Mouse (Mus musculus) C2C12 (cell line): ENCODE results near the gene Cpne8. TPM values are rescaled to one million over a fixed set of nuclear protein-coding genes. Genes with fewer than 3 reads are reported as not detected.

Source experiments
- H3K27me3 ChIP-seq: one replicate; pipeline ENCODE4 v1.6.1; 2011; ENCODE audit not compliant: control insufficient read depth, insufficient read depth, insufficient read length
- H3K36me3 ChIP-seq: one replicate; pipeline ENCODE4 v1.6.1; 2011; ENCODE audit not compliant: control insufficient read depth, insufficient read depth
- H3K4me3 ChIP-seq: one replicate; pipeline ENCODE4 v1.5.1; 2011; ENCODE audit warnings: mild to moderate bottlenecking, control low read depth; ENCODE audit not compliant: poor library complexity, insufficient read depth, severe bottlenecking
- H3K79me2 ChIP-seq: one replicate; pipeline ENCODE4 v1.6.1; 2011; ENCODE audit not compliant: control insufficient read depth, insufficient read depth
- H3K79me3 ChIP-seq: one replicate; pipeline ENCODE4 v1.6.1; 2011; ENCODE audit warnings: low read depth, control low read depth
- H3ac ChIP-seq: one replicate; pipeline ENCODE3; 2011; ENCODE audit warnings: low read depth; ENCODE audit not compliant: control insufficient read depth, insufficient read length
- CEBPB ChIP-seq: IDR thresholded peaks from one replicate; pipeline ENCODE4 v1.6.1; 2011; ENCODE audit warnings: low read depth, mild to moderate bottlenecking, control low read depth, moderate library complexity
- CTCF ChIP-seq: IDR thresholded peaks from one replicate; pipeline ENCODE4 v1.5.1; 2011; ENCODE audit not compliant: control insufficient read depth, insufficient read depth, insufficient read length
- FOSL1 ChIP-seq: IDR thresholded peaks from one replicate; pipeline ENCODE4 v1.8.0; 2011; ENCODE audit warnings: mild to moderate bottlenecking, low read length; ENCODE audit not compliant: poor library complexity, insufficient read depth, severe bottlenecking
- MAX ChIP-seq: IDR thresholded peaks from one replicate; pipeline ENCODE4 v1.6.1; 2011; ENCODE audit warnings: mild to moderate bottlenecking, control low read depth
- MYOD1 ChIP-seq: IDR thresholded peaks from one replicate; pipeline ENCODE4 v1.6.1; 2011; ENCODE audit warnings: low read depth; ENCODE audit not compliant: control insufficient read depth, insufficient read length
- MYOG ChIP-seq: IDR thresholded peaks from one replicate; pipeline ENCODE4 v1.6.1; 2011; ENCODE audit not compliant: control insufficient read depth, insufficient read length; ENCODE audit errors: extremely low read depth
- USF1 ChIP-seq: IDR thresholded peaks from one replicate; pipeline ENCODE4 v1.6.1; 2011; ENCODE audit warnings: low read depth, mild to moderate bottlenecking, control low read depth, moderate library complexity
- polyA plus RNA-seq: library from polyadenylated mRNA; unstranded; fragments of >200 nt; fragmentation: generic; extraction: Trizol; gene quantifications from one replicate; pipeline ENCODE4 v1.2.1, GENCODE M21; 2012; ENCODE audit warnings: missing spikeins

The Cpne8 gene
- polyA plus RNA-seq, 1 experiment: 5.4 TPM

DNA sequence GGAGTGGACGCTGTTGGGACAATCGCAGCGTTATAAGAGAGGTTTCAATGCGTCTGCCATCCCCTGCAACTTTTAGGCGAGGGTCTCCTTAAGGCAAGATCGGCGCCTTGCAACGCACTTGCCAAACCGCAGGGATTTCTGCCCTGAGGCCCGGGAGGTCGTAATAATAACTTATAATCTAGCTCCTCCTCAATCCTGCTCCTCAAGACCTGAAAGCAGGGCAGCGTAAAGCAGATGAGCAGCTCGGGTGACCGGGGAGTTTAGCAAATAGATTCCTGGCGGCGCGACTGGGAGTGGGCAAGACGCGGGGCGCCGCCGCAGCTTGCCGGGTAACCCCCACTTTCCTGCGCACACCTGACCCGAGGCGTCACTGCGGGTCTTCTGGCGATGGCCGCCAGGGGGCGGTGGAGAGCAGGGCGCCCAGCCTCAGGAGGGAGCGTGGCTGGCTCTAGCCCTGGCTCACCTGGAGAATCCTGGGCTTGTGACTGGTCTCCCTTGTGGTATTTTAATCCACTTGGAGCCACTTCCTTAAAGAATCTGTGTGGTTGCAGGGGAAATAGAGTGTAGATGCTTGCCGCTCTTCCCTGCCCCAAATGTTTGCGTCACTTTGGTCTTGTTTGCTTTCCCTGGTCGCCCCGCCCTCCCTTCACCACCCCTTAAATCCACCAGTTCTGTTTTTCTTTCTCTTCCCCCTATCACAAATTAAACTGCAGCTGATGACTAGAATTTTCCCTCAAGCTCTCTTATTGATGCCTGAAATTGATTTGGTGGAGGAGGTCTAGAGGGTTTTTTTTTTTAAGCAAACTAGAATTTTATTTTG lies 738 bp upstream of the Cpne8 start:
- Histone ChIP-seq H3K4me3 (peak overlapping the region; percentile 38), H3K79me2 (no peaks in the 10 kb centered on the region), H3ac (peak overlapping the region; percentile 69), H3K27me3 (no peaks in the 10 kb centered on the region), H3K36me3 (no peaks in the 10 kb centered on the region), H3K79me3 (no peaks in the 10 kb centered on the region)
- TF ChIP-seq CEBPB (no peak), MYOG (no peak), CTCF (peak; percentile 99)

DNA sequence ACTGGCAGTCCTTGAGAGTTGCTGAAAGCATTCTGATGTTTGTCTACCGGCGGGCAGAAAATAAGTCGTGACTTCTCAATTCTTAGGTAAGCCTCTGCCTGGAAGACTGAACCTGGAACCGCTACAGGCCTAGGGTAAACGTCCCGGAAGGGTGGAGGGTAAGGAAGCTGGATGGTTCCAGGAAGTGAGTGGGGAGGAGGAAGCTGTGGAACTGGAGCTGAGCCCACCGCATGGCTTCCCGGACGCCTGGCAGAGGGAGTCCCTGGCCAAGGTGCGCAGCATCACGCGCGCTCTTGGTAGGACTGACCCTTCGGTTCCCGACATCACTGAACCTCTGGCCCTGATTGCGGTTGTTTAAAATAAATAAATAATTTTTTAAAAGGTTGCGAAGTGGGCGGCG lies 744 bp downstream of the Cpne8 start:
- no peaks in the 10 kb centered on the region for H3K79me2 ChIP-seq
- TF ChIP-seq USF1: no peak
- TF ChIP-seq MYOG: no peak
- no peaks in the 10 kb centered on the region for H3K27me3 ChIP-seq
- no peaks in the 10 kb centered on the region for H3K79me3 ChIP-seq
- H3K36me3 ChIP-seq: no peaks in the 10 kb centered on the region
- peak overlapping the region; percentile 56 for H3ac ChIP-seq
- H3K4me3 ChIP-seq: peak overlapping the region; percentile 38

DNA sequence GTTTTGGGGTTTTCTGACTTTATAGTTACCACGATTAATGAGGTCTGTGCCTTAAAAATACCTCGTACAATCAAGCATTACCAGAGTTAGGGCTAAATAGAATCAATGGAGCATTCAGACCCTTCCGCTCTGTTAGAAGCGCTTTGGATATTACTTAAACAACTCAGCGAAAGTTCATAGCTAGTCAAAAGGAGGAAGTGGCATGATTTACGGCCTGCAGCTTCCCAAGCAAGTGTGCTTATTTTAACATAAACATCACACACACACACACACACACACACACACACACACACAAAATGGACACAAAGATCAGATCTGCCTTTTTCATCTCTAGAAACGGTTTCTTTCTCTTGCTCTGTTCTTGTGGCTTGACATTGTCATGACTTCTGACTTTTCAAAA lies 9.7 kb downstream of the Cpne8 start:
- H3K4me3 ChIP-seq: no peak overlapping the region
- no peaks in the 10 kb centered on the region for H3K27me3 ChIP-seq

DNA sequence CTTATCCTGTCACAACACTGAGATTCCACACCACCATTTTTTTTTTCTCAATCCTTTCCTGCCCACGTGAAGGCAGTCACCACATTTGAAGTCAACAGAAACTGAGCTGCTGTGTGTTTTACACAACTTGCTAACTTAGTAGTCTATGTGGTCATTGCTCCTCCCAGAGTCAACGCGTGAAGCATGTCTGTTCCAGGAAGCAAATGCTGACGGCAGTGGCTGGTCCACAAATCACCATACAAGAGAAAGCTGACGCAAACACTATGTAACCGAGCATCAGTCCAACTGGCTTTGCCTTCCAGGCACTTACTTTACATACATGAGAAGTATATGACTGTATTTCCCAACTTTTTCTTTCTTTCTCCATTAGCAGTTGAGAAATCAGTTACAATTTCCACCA lies 12.3 kb downstream of the Cpne8 start:
- Histone ChIP-seq H3K79me3 (no peaks in the 10 kb centered on the region), H3K27me3 (no peaks in the 10 kb centered on the region), H3K79me2 (no peaks in the 10 kb centered on the region), H3K36me3 (no peaks in the 10 kb centered on the region), H3K4me3 (no peak overlapping the region), H3ac (no peak overlapping the region)
- TF ChIP-seq CEBPB: no peak
- TF ChIP-seq MYOD1: no peak
- no peak for TF ChIP-seq CTCF
- TF ChIP-seq MAX: no peak
- no peak for TF ChIP-seq FOSL1
- TF ChIP-seq USF1: no peak
- TF ChIP-seq MYOG: no peak

More for the DNA sequence above, 9.7 kb downstream of the Cpne8 start:
- no peaks in the 10 kb centered on the region for H3K79me2 ChIP-seq
- TF ChIP-seq MYOG (no peak), CTCF (no peak), MYOD1 (no peak), USF1 (no peak), FOSL1 (no peak), MAX (no peak), CEBPB (no peak)
- H3K79me3 ChIP-seq: no peaks in the 10 kb centered on the region
- no peaks in the 10 kb centered on the region for H3K36me3 ChIP-seq
- no peak overlapping the region for H3ac ChIP-seq

DNA sequence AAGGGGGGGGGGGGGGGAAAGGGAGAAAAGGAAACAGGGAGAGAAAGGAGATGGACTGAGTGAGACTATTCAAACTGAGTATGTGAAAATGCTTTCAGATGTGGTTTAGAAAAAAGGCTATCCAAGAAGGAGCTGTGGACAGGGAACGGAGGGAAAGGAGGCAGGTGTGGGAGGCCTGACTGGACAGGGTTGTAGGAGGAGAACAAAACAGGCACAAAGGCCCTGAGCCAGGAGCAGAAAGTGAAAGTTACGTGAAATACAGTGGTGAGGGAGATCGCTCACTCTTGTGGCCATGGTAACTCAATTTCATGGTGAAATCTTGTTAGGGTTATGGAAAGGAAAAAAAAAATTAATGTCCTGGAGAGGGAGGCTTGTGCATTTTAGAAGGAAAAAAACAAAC lies 14.6 kb downstream of the Cpne8 start:
- Histone ChIP-seq H3K79me3 (no peaks in the 10 kb centered on the region), H3K36me3 (no peaks in the 10 kb centered on the region), H3K27me3 (no peaks in the 10 kb centered on the region), H3K4me3 (no peak overlapping the region), H3ac (no peak overlapping the region), H3K79me2 (no peaks in the 10 kb centered on the region)
- TF ChIP-seq MYOD1: no peak
- TF ChIP-seq FOSL1: no peak
- no peak for TF ChIP-seq MAX
- TF ChIP-seq CTCF: no peak
- TF ChIP-seq MYOG: no peak
- no peak for TF ChIP-seq CEBPB
- no peak for TF ChIP-seq USF1

DNA sequence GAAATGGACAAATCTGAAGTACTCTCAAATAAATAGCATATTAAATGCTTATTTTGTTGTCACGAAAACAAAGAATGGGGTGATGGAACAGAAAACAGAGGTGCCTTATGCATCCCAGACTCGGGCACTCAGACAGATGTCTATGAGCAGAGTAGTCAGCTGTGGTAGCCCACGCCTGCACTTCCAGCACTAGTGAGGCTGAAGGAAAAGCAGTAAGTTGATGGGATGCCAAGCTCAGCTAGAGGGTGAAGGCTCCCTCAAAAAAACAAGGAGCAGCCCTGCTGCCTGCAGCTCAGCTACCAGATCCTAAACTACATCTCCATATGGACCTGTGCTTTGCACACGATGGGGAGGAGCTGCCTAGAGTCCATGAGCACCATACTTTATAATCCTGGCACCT lies 15.6 kb downstream of the Cpne8 start:
- Histone ChIP-seq H3K4me3 (no peak overlapping the region), H3ac (no peak overlapping the region)

More for the DNA sequence above, 15.6 kb downstream of the Cpne8 start:
- no peaks in the 10 kb centered on the region for H3K79me3 ChIP-seq
- H3K36me3 ChIP-seq: no peaks in the 10 kb centered on the region
- H3K79me2 ChIP-seq: no peaks in the 10 kb centered on the region
- TF ChIP-seq MYOD1 (no peak), MAX (no peak), CTCF (no peak), MYOG (no peak), FOSL1 (no peak), CEBPB (no peak), USF1 (no peak)
- no peaks in the 10 kb centered on the region for H3K27me3 ChIP-seq
